Mouse (Mus musculus): Measurements from ENCODE around the gene Emd. TPM values are rescaled to one million over a fixed set of nuclear protein-coding genes. Genes with fewer than 3 reads are reported as not detected.

Emd gene
- polyA plus RNA-seq, 1 experiment from 2014 or later = 29.0 TPM

- 70% methylated on average over 8 of the region's 8 CpGs for WGBS
Observed at GRCm38 (mm10) chrX:74277916-74278315, 23.4 kb downstream of the Emd start.

GRCm38 (mm10) chrX:74281041-74281731, 26.7 kb downstream of the Emd start:
- 0 out of 2 replicates have a peak overlapping the region, but pooled peaks have one; percentile 31 for H3K9ac ChIP-seq
- no peaks in the 10 kb centered on the region for H3K9me3 ChIP-seq
- ATAC-seq (ENCODE audit: insufficient number of reproducible peaks, low FRiP score, low TSS enrichment, low read depth) = no peak
- H3K4me2 ChIP-seq = peak overlapping the region; percentile 56
- peak overlapping the region; percentile 91 for H3K27ac ChIP-seq
- 25% methylated on average over 14 of the region's 14 CpGs for WGBS
- peak overlapping the region; percentile 56 for H3K4me3 ChIP-seq
- H3K4me1 ChIP-seq = peaks cover 5% of the 10 kb centered on the region; the same call in 1 of the 2 replicates
- H3K27me3 ChIP-seq = no peaks in the 10 kb centered on the region
- no peaks in the 10 kb centered on the region for H3K36me3 ChIP-seq

More at GRCm38 (mm10) chrX:74277916-74278315, 23.4 kb downstream of the Emd start:
- Histone ChIP-seq H3K27ac (no peak overlapping the region), H3K27me3 (no peaks in the 10 kb centered on the region), H3K9ac (no peak overlapping the region), H3K4me1 (peaks cover 4% of the 10 kb centered on the region; the same call in 1 of the 2 replicates), H3K9me3 (no peaks in the 10 kb centered on the region), H3K4me2 (no peak overlapping the region), H3K4me3 (no peak overlapping the region), H3K36me3 (no peaks in the 10 kb centered on the region)
- no peak for ATAC-seq (ENCODE audit: insufficient number of reproducible peaks, low FRiP score, low TSS enrichment, low read depth)

DNA sequence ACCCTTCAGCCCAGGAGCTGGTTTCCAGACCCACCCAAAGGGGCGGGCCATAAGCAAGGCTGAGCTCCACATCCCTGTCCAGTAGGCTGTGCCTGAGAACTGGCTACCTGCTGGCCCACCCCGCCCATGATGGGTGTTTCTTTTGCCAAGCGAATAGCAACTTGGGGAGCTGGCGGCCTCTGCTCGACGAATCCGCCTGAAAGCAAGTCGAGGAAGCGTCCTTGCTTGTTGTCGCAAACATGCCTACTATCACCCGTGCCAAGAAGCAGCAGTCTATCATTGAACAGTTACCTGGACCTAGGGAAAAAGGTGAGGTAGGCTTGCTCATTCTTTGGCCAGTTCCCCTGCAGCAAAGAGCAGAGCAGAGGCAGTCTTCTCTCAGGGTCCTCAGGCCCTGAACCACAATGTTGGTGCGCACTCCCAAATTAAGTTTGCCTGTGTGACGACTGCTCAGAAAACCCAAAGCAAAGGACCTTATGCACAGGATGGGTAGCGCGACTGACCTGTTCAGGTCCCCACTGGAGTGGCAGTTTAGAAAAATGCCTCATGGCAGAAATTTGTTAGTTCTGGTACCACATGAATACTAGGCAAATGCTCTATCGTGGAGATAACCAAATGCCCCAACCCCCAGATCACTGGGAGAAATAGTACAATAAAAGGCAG, 27.4 kb downstream of the Emd start, which contains the start of the genes Taz and Dnase1l1:
TSS of gene Taz (plus strand) at position 181 of the 663 bp plus-strand sequence.
TSS of gene Dnase1l1 (minus strand) at position 606 of the 663 bp plus-strand sequence.
- Histone ChIP-seq H3K27me3 (no peaks in the 10 kb centered on the region), H3K4me3 (peak within 1 kb of the TSS; percentile 56), H3K27ac (peak within 1 kb of the TSS; percentile 91), H3K9ac (peak within 1 kb of the TSS; percentile 52), H3K36me3 (no peaks in the 10 kb centered on the region), H3K4me2 (peak within 1 kb of the TSS; percentile 56), H3K9me3 (no peaks in the 10 kb centered on the region), H3K4me1 (peaks cover 5% of the 10 kb centered on the region; the same call in 1 of the 2 replicates)
- 20% methylated on average over 16 of the region's 16 CpGs for WGBS
- ATAC-seq (ENCODE audit: insufficient number of reproducible peaks, low FRiP score, low TSS enrichment, low read depth) = peak; percentile 92

DNA sequence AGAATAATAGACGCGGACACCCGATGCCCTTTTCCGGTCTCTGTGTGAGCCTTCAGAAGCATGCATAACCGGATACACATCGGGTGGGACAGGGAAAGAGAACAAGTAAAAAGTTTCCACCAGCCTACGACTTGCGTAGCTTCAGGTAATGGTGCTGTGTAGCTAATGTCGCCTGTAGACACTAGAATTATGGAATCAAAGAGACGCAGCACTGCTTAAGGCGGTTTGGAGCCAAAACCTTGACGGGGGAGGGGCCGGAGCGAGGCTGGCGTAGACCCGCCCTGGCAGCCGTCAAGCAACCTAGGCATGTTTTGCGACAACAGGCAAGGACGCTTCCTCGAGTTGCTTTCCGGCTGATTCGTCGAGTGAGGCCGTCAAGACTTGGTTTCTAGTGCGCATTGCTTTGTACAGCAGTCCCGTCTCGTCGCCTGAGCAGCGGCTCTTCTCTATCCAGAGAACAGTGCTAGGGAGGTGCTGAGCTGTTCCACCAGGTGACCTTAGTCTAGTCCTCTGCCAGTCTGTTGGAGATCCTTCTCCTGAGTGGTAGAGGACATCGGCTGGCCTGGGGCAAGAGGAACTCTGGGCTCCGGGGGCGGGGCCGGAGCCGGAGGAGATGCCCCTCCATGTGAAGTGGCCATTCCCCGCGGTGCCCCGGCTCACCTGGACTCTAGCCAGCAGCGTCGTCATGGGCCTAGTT, 28.1 kb downstream of the Emd start:
- peak overlapping the region; percentile 56 for H3K4me2 ChIP-seq
- ATAC-seq (ENCODE audit: insufficient number of reproducible peaks, low FRiP score, low TSS enrichment, low read depth) = peak; percentile 61
- WGBS = 27% methylated on average over 39 of the region's 39 CpGs

DNA sequence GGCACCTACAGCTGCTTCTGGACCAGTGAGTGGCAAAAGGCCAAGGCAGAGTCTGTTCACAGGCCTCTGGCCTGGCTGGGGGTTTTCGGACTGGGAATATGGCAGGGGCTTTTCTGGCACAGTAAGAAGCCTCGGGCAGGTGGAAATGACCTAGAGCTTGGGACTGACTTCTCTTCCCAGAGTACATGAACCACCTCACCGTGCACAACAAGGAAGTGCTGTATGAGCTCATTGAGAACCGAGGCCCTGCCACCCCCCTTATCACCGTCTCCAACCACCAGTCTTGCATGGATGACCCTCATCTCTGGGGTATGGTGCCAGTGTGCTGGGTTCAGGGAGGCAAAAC, 28.6 kb downstream of the Emd start:
- ATAC-seq (ENCODE audit: insufficient number of reproducible peaks, low FRiP score, low TSS enrichment, low read depth) = 0 out of 2 replicates have a peak, but pooled peaks have one; percentile 5
- Histone ChIP-seq H3K27ac (peak overlapping the region; percentile 91), H3K9ac (peak overlapping the region; percentile 52), H3K4me1 (peaks cover 5% of the 10 kb centered on the region; the same call in 1 of the 2 replicates), H3K9me3 (no peaks in the 10 kb centered on the region), H3K4me2 (peak overlapping the region; percentile 56), H3K4me3 (peak overlapping the region; percentile 56), H3K36me3 (no peaks in the 10 kb centered on the region), H3K27me3 (no peaks in the 10 kb centered on the region)
- whole genome bisulfite sequencing = 42% methylated on average over 5 of the region's 5 CpGs

More for the DNA sequence above, 28.1 kb downstream of the Emd start:
- H3K27me3 ChIP-seq = no peaks in the 10 kb centered on the region
- peak overlapping the region; percentile 91 for H3K27ac ChIP-seq
- H3K9me3 ChIP-seq = no peaks in the 10 kb centered on the region
- H3K36me3 ChIP-seq = no peaks in the 10 kb centered on the region
- H3K9ac ChIP-seq = peak overlapping the region; percentile 52
- peaks cover 5% of the 10 kb centered on the region; the same call in 1 of the 2 replicates for H3K4me1 ChIP-seq
- H3K4me3 ChIP-seq = peak overlapping the region; percentile 56

DNA sequence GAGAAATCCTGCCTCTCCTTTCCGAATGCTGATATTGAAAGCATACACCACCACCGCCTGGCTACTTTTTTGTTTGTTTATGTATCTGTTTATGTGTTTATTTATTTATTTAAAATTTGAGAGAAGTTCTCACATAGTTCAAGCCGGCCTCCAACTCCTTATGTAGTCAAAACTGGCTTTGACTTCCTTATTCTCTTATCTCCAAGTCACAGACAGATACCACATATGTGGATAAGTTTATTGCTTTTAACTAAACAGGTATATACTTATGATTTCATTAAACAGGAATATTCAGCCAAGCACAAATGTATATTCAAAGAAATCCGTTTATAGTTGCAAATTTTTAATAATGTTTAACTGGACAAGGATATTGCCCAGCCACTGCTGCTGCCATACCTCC, 38.9 kb downstream of the Emd start:
- Histone ChIP-seq H3K36me3 (0 out of 2 replicates have a peak, but pooled peaks cover 4% of the 10 kb centered on the region), H3K27ac (no peak overlapping the region), H3K4me3 (no peak overlapping the region), H3K4me2 (no peak overlapping the region), H3K4me1 (no peaks in the 10 kb centered on the region; the same call in 1 of the 2 replicates), H3K27me3 (no peaks in the 10 kb centered on the region), H3K9ac (no peak overlapping the region), H3K9me3 (no peaks in the 10 kb centered on the region)
- no peak for ATAC-seq (ENCODE audit: insufficient number of reproducible peaks, low FRiP score, low TSS enrichment, low read depth)
- WGBS = 68% methylated on average over 4 of the region's 4 CpGs

- Histone ChIP-seq H3K27me3 (no peaks in the 10 kb centered on the region), H3K4me2 (peak within 1 kb of the TSS; percentile 54), H3K27ac (peak within 1 kb of the TSS; percentile 67), H3K4me1 (no peaks in the 10 kb centered on the region; the same call in 1 of the 2 replicates), H3K9me3 (no peaks in the 10 kb centered on the region), H3K9ac (peak within 1 kb of the TSS; percentile 67), H3K4me3 (peak within 1 kb of the TSS; percentile 59), H3K36me3 (peaks cover 12% of the 10 kb centered on the region; the same call in 1 of the 2 replicates)
- 22% methylated on average over 37 of the region's 37 CpGs for WGBS
- ATAC-seq (ENCODE audit: insufficient number of reproducible peaks, low FRiP score, low TSS enrichment, low read depth) = peak; percentile 98
Observed at GRCm38 (mm10) chrX:74296538-74297448, 42.3 kb downstream of the Emd start, which contains the start of gene Atp6ap1. TSS of gene Atp6ap1 (plus strand) at chrX:74297097.

DNA sequence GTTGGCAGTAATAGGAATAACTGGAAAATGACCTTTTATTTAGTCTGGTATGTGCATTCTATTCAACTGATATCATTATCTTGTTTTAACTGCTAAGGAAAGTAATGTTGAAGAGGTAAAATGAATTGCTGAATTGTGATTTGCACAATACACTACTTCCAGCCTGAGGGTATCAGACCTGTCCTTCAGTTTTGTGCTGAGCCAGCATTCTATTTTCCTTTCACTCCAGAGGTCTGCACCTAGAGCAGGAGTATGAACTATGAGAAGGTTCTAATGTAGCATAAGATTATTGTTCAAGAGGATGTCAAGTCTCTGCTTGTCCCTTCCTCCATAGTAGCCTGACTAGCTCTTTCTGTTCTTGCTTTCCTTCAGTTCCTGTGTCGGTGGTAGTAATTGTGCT, 43.9 kb downstream of the Emd start:
- Histone ChIP-seq H3K27ac (no peak overlapping the region), H3K9ac (no peak overlapping the region), H3K4me2 (no peak overlapping the region), H3K9me3 (no peaks in the 10 kb centered on the region), H3K27me3 (no peaks in the 10 kb centered on the region), H3K36me3 (peaks cover 20% of the 10 kb centered on the region), H3K4me1 (no peaks in the 10 kb centered on the region; the same call in 1 of the 2 replicates), H3K4me3 (no peak overlapping the region)
- no peak for ATAC-seq (ENCODE audit: insufficient number of reproducible peaks, low FRiP score, low TSS enrichment, low read depth)
- WGBS = 73% methylated on average over 1 of the region's 1 CpGs

DNA sequence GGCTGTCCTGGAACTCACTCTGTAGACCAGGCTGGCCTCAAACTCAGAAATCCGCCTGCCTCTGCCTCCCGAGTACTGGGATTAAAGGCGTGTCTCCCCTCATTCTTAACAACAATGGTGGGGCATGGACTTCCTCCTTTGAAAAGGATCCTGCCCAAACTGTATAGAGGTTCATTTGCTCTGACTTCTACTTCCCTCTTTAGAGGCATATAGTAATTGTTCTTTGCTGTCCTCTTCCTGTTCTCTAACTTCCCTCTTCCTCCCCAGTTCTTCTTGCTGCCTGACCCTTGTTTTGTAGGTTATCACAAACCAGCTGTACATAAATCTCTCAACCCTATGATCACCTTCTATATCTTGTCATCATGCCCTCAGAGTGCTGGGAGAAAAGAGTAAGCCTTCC, 45.2 kb downstream of the Emd start:
- 85% methylated on average over 3 of the region's 3 CpGs for WGBS
- Histone ChIP-seq H3K4me3 (no peak overlapping the region), H3K9ac (no peak overlapping the region), H3K4me1 (no peaks in the 10 kb centered on the region; the same call in 1 of the 2 replicates), H3K4me2 (no peak overlapping the region), H3K27ac (no peak overlapping the region), H3K36me3 (peaks cover 24% of the 10 kb centered on the region), H3K9me3 (no peaks in the 10 kb centered on the region), H3K27me3 (no peaks in the 10 kb centered on the region)
- ATAC-seq (ENCODE audit: insufficient number of reproducible peaks, low FRiP score, low TSS enrichment, low read depth) = no peak

DNA sequence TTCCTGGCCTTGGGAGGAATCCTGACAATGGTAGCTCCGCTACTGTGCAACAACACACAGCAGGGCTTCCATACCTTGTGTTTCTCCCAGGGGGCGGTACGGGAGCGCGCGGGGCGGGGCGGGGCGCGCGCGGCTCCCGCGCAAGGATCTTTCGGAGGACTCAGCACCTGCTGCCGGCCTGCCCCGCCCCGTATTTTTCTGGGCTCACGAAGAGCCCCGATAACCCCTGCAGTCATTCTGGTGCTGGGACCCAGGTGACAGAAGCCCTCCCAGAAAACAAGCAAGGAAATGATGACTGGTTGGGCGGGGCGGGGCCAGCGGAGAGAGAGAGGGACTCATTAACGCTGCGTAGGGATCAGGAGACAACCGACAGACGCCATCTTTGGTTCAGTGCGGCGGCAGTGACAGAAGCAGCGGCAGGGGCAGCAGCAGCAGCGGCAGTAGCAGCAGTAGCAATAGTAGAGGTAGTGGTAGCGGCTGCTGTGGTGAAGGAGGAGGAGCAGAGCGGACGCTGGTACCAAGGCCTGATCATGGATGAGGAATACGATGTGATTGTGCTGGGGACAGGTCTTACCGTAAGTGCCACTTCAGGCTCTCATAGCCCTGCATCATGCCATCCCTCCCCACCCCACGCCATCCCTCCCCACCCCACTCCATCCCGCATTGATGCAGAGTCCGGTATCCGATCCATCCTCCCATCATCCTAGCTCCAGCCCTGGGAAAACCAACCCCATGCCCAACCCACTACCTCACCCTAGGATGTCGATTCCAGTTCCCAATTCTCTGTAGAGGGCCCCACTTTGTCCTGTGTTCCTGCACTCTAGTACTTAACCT, 50.6 kb downstream of the Emd start, which contains the start of gene Gdi1:
TSS of gene Gdi1 (plus strand) at position 132 of the 834 bp plus-strand sequence.
- H3K4me3 ChIP-seq = peak within 1 kb of the TSS; percentile 53
- H3K36me3 ChIP-seq = peaks cover 43% of the 10 kb centered on the region

More for the DNA sequence above, 50.6 kb downstream of the Emd start, which contains the start of gene Gdi1:
- WGBS = 23% methylated on average over 41 of the region's 41 CpGs
- ATAC-seq (ENCODE audit: insufficient number of reproducible peaks, low FRiP score, low TSS enrichment, low read depth) = peak; percentile 77; the same call in 1 of the 2 replicates
- Histone ChIP-seq H3K4me1 (peaks cover 6% of the 10 kb centered on the region; the same call in 1 of the 2 replicates), H3K27ac (peak within 1 kb of the TSS; percentile 88), H3K27me3 (no peaks in the 10 kb centered on the region), H3K4me2 (peak within 1 kb of the TSS; percentile 47), H3K9me3 (no peaks in the 10 kb centered on the region), H3K9ac (peak within 1 kb of the TSS; percentile 47)

Measured in limb, embryonic 15.5 days (tissue).